Mouse (Mus musculus) thymus, adult 2 months (tissue): ENCODE data around the gene Vegfa.

Experiments
- CTCF ChIP-seq: fragments of 200-500 bp; IDR thresholded peaks from 2 replicates; pipeline ENCODE4 v1.5.1; 2012; ENCODE audit warnings: mild to moderate bottlenecking, control low read depth, low read length, moderate library complexity, borderline replicate concordance; ENCODE audit not compliant: control insufficient read depth, poor library complexity, insufficient read depth; ENCODE audit errors: extremely low read depth
- POLR2A ChIP-seq: fragments of 200-500 bp; IDR thresholded peaks from 2 replicates; pipeline ENCODE4 v1.6.1; 2012; ENCODE audit warnings: mild to moderate bottlenecking, low read length, control low read depth, moderate library complexity; ENCODE audit not compliant: control insufficient read depth, poor library complexity, insufficient read depth; ENCODE audit errors: extremely low read depth

DNA sequence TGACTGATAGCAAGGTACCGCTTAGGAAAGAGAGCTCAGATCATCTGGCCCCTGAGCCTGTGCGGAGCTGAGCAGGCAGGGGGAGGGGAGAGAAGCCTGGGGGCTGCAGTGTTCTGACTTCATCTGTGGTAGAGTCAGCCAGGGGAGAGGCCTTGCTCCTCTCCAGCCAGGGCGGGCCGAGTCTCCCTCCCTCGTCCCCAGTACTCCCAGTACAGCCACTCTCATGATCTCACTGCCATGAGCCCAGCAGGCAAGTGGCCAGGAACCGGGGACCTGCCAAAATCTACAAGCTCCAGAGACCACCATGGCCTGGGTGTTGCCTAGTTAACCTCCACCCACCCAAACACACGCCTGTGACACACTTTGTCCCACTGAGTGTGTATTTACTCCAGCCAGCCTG lies 49.5 kb upstream of the Vegfa start:
- TF ChIP-seq CTCF (no peak), POLR2A (no peak)
